Mouse (Mus musculus) limb, embryonic 13.5 days (tissue): ENCODE results near the gene Dtl. TPM values are rescaled to one million over a fixed set of nuclear protein-coding genes. Genes with fewer than 3 reads are reported as not detected.

Experiments
- ATAC-seq: fragments of 200-750 bp; cut with Nextera tagmentation; 2 replicates; pipeline ENCODE4 v1.8.0; 2017; ENCODE audit warnings: low read depth, moderate number of reproducible peaks, moderate TSS enrichment; ENCODE audit not compliant: low FRiP score
- H3K27ac ChIP-seq: fragments of 300-500 bp; sonication (generic); 2 replicates; pipeline ENCODE4 v1.5.1; 2015; ENCODE audit warnings: inconsistent platforms, mild to moderate bottlenecking, moderate library complexity
- H3K27me3 ChIP-seq: fragments of 300-500 bp; sonication (generic); 2 replicates; pipeline ENCODE4 v1.6.1; 2015; ENCODE audit warnings: mild to moderate bottlenecking, inconsistent platforms
- H3K36me3 ChIP-seq: fragments of 300-500 bp; sonication (generic); 2 replicates; pipeline ENCODE4 v1.6.1; 2015; ENCODE audit warnings: inconsistent platforms, mild to moderate bottlenecking, moderate library complexity
- H3K4me1 ChIP-seq: fragments of 300-500 bp; sonication (generic); 2 replicates; pipeline ENCODE4 v1.6.1; 2015; ENCODE audit warnings: inconsistent platforms
- H3K4me2 ChIP-seq: fragments of 300-500 bp; sonication (generic); replicated peaks from 2 replicates; pipeline ENCODE4 v1.6.1; 2015; ENCODE audit warnings: inconsistent platforms, mild to moderate bottlenecking, moderate library complexity
- H3K4me3 ChIP-seq: fragments of 300-500 bp; sonication (generic); 2 replicates; pipeline ENCODE4 v1.5.1; 2015; ENCODE audit warnings: moderate library complexity, mild to moderate bottlenecking, inconsistent platforms
- H3K9ac ChIP-seq: fragments of 300-500 bp; sonication (generic); 2 replicates; pipeline ENCODE4 v1.6.1; 2015; ENCODE audit warnings: mild to moderate bottlenecking, inconsistent platforms
- H3K9me3 ChIP-seq: fragments of 300-500 bp; sonication (generic); 2 replicates; pipeline ENCODE4 v1.6.1; 2016; ENCODE audit warnings: inconsistent platforms
- WGBS: fragments of 180-500 bp; shearing (Covaris S2); methylation state at CpG from one replicate; pipeline ENCODE4 v1.1.7; 2015; 5-methylcytosine and 5-hydroxymethylcytosine counted together
- polyA plus RNA-seq: library from polyadenylated mRNA; unstranded; fragments of >200 nt; fragmentation: Nextera tagmentation; extraction: Ambion mirVana; gene quantifications from 2 replicates; pipeline ENCODE4 v1.2.1, GENCODE M21; 2015

Gene Dtl
- polyA plus RNA-seq, 1 experiment from 2014 or later, result 68.1 TPM

- Histone ChIP-seq H3K27me3 (no peaks in the 10 kb centered on the region), H3K27ac (no peak overlapping the region), H3K9ac (no peak overlapping the region), H3K4me2 (no peak overlapping the region), H3K9me3 (no peaks in the 10 kb centered on the region), H3K36me3 (peaks cover 92% of the 10 kb centered on the region), H3K4me1 (no peaks in the 10 kb centered on the region), H3K4me3 (no peak overlapping the region)
- ATAC-seq, result no peak
- WGBS, result 92% methylated on average over 6 of the region's 6 CpGs
These were observed 33.7 kb upstream of the Dtl start for GRCm38 (mm10) chr1:191609051-191609450.

GRCm38 (mm10) chr1:191604690-191605089, 29.3 kb upstream of the Dtl start:
- H3K9me3 ChIP-seq, result no peaks in the 10 kb centered on the region
- no peak overlapping the region for H3K4me2 ChIP-seq
- WGBS, result 84% methylated on average over 3 of the region's 3 CpGs
- H3K4me1 ChIP-seq, result no peaks in the 10 kb centered on the region
- no peak overlapping the region for H3K9ac ChIP-seq
- no peak for ATAC-seq
- no peaks in the 10 kb centered on the region for H3K27me3 ChIP-seq
- H3K27ac ChIP-seq, result no peak overlapping the region
- peaks cover 84% of the 10 kb centered on the region for H3K36me3 ChIP-seq
- H3K4me3 ChIP-seq, result no peak overlapping the region

DNA sequence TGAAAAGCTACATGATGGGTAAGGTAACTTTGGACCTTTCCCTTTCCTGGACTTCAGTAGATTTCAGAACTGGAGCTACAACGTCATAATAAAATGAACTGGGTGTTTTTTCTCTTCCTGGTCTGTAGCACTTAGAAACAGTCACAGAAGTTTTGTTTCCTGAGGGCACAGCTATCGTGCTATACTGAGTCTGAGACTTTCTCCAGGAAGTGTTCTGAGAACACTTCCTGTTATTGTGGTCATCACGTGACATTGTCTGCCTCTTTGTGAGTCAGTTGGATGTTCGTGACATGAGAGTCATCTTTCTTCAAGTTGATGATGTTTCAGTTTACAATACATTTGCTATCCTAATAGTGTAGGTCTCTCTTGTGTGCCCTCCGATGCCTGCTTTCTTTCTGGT, 23.9 kb upstream of the Dtl start:
- H3K9ac ChIP-seq, result no peak overlapping the region
- H3K4me3 ChIP-seq, result no peak overlapping the region
- WGBS, result 81% methylated on average over 5 of the region's 5 CpGs
- ATAC-seq, result no peak
- H3K9me3 ChIP-seq, result no peaks in the 10 kb centered on the region
- H3K27ac ChIP-seq, result no peak overlapping the region
- H3K36me3 ChIP-seq, result peaks cover 80% of the 10 kb centered on the region
- H3K4me2 ChIP-seq, result no peak overlapping the region
- H3K27me3 ChIP-seq, result no peaks in the 10 kb centered on the region
- H3K4me1 ChIP-seq, result no peaks in the 10 kb centered on the region

GRCm38 (mm10) chr1:191596076-191596475, 20.7 kb upstream of the Dtl start:
- ATAC-seq, result no peak
- WGBS, result 95% methylated on average over 8 of the region's 8 CpGs

DNA sequence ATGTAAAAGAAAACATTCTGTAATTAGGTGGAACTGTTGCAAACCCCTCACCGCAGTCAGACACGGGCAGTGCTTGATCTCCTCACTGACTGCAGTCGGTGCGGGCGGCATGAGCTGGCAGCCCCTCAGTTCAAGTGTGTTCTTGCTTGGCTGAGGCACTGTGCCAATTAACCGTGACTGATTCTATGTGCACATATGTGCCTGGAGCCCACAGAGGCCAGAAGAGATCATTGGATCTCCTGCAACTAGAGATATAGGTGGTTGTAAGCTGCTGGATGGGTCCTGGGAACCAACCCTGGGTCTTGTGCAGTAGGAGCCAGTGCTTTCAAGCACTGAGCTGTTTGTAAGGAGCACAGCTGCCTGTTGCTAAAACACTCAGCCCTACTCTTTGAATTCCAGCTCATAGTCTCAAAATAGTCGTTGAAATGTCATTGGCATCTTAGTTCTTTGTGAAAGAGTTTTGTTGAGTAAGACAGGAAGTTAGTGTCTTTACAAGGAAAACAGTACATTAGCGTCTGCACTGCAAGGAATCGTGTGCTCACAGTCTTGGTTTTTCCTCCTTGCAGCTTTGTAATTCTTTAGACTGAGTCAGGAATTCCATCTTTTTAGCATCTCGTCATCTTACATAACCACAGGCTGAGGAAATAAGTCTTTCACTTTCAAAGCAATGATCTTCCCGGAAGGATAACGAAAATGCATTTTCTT, 16.8 kb upstream of the Dtl start:
- Histone ChIP-seq H3K27me3 (no peaks in the 10 kb centered on the region), H3K4me1 (no peaks in the 10 kb centered on the region), H3K4me2 (no peak overlapping the region), H3K27ac (no peak overlapping the region), H3K9ac (no peak overlapping the region), H3K36me3 (peaks cover 83% of the 10 kb centered on the region), H3K9me3 (no peaks in the 10 kb centered on the region), H3K4me3 (no peak overlapping the region)
- no peak for ATAC-seq
- 88% methylated on average over 12 of the region's 12 CpGs for WGBS

More at GRCm38 (mm10) chr1:191596076-191596475, 20.7 kb upstream of the Dtl start:
- no peaks in the 10 kb centered on the region for H3K9me3 ChIP-seq
- H3K4me1 ChIP-seq, result no peaks in the 10 kb centered on the region
- H3K9ac ChIP-seq, result no peak overlapping the region
- no peaks in the 10 kb centered on the region for H3K27me3 ChIP-seq
- H3K4me2 ChIP-seq, result no peak overlapping the region
- H3K36me3 ChIP-seq, result peaks cover 80% of the 10 kb centered on the region
- H3K4me3 ChIP-seq, result no peak overlapping the region
- no peak overlapping the region for H3K27ac ChIP-seq

- H3K4me3 ChIP-seq, result no peak overlapping the region
- ATAC-seq, result no peak
- H3K4me1 ChIP-seq, result no peaks in the 10 kb centered on the region
- no peak overlapping the region for H3K4me2 ChIP-seq
- H3K9ac ChIP-seq, result no peak overlapping the region
- H3K27me3 ChIP-seq, result no peaks in the 10 kb centered on the region
- H3K9me3 ChIP-seq, result no peaks in the 10 kb centered on the region
- H3K36me3 ChIP-seq, result peaks cover 83% of the 10 kb centered on the region
- WGBS, result 90% methylated on average over 2 of the region's 2 CpGs
- H3K27ac ChIP-seq, result no peak overlapping the region
These were observed 13.4 kb upstream of the Dtl start for GRCm38 (mm10) chr1:191588749-191589148.

- ATAC-seq, result no peak
- H3K36me3 ChIP-seq, result peaks cover 82% of the 10 kb centered on the region
These were observed 11.7 kb upstream of the Dtl start for GRCm38 (mm10) chr1:191587062-191587461.

GRCm38 (mm10) chr1:191585704-191586103, 10.4 kb upstream of the Dtl start:
- Histone ChIP-seq H3K9ac (no peak overlapping the region), H3K9me3 (no peaks in the 10 kb centered on the region), H3K36me3 (peaks cover 78% of the 10 kb centered on the region), H3K27ac (no peak overlapping the region), H3K27me3 (no peaks in the 10 kb centered on the region), H3K4me1 (no peaks in the 10 kb centered on the region), H3K4me3 (no peak overlapping the region), H3K4me2 (no peak overlapping the region)
- 85% methylated on average over 2 of the region's 2 CpGs for WGBS
- no peak for ATAC-seq

More at GRCm38 (mm10) chr1:191587062-191587461, 11.7 kb upstream of the Dtl start:
- Histone ChIP-seq H3K9me3 (no peaks in the 10 kb centered on the region), H3K27ac (no peak overlapping the region), H3K4me3 (no peak overlapping the region), H3K27me3 (no peaks in the 10 kb centered on the region), H3K4me1 (no peaks in the 10 kb centered on the region), H3K4me2 (no peak overlapping the region), H3K9ac (no peak overlapping the region)
- WGBS, result 95% methylated on average over 3 of the region's 3 CpGs

- WGBS, result 90% methylated on average over 4 of the region's 4 CpGs
- Histone ChIP-seq H3K27me3 (no peaks in the 10 kb centered on the region), H3K4me2 (no peak overlapping the region), H3K4me1 (no peaks in the 10 kb centered on the region), H3K36me3 (peaks cover 77% of the 10 kb centered on the region), H3K4me3 (no peak overlapping the region), H3K9ac (no peak overlapping the region), H3K27ac (no peak overlapping the region), H3K9me3 (peaks cover 5% of the 10 kb centered on the region; the same call in 1 of the 2 replicates)
- no peak for ATAC-seq
These were observed 9.1 kb upstream of the Dtl start for GRCm38 (mm10) chr1:191584483-191584882.

DNA sequence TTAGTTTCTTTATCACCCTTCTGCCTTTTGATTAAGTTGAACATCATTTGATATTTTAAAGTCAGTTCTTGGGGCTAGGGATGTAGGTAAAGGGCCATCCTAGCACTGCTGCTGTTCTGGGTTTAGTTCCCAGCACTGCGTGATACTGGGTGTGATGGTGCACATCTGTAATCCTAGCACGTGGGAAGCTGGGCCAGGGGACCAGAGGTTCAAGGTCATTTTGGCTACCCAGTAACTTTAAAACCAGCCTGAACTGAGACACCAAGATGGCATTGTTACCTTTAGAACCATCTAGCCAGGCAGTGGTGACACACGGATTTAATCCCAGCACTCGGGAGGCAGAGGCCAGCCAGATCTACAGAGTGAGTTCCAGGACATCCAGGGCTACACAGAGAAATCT, 8.5 kb upstream of the Dtl start:
- Histone ChIP-seq H3K4me2 (no peak overlapping the region), H3K9ac (no peak overlapping the region), H3K27me3 (no peaks in the 10 kb centered on the region), H3K36me3 (peaks cover 72% of the 10 kb centered on the region), H3K4me1 (no peaks in the 10 kb centered on the region), H3K27ac (no peak overlapping the region), H3K9me3 (peaks cover 5% of the 10 kb centered on the region; the same call in 1 of the 2 replicates), H3K4me3 (no peak overlapping the region)
- no peak for ATAC-seq
- 91% methylated on average over 4 of the region's 4 CpGs for WGBS

- 93% methylated on average over 4 of the region's 4 CpGs for WGBS
- H3K4me1 ChIP-seq, result peaks cover 16% of the 10 kb centered on the region
- no peaks in the 10 kb centered on the region for H3K27me3 ChIP-seq
- H3K9ac ChIP-seq, result no peak overlapping the region
- H3K9me3 ChIP-seq, result peaks cover 5% of the 10 kb centered on the region; the same call in 1 of the 2 replicates
- no peak overlapping the region for H3K4me2 ChIP-seq
- no peak for ATAC-seq
- H3K4me3 ChIP-seq, result no peak overlapping the region
- H3K27ac ChIP-seq, result no peak overlapping the region
- peaks cover 56% of the 10 kb centered on the region for H3K36me3 ChIP-seq
These were observed 6.3 kb upstream of the Dtl start for GRCm38 (mm10) chr1:191581641-191582040.

DNA sequence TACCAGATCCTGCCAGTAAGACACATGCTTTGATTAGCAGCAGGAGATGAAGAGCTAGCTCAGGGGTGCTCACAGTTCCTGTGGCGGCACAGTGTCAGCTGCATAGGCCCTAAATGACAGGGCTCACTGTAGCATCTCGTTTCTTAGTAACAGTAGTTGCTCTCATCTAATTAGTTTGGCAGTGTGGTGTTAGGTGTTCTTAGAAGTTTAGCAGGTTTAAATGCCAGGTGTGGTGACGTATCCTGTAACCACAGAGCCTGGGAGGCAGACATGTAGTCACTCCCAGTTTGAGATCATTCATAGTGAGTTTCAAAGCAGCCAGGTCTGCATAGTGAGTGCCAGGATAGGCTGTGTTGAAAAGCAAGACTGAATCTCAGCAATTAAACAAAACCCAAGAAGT, 4.2 kb upstream of the Dtl start:
- no peak overlapping the region for H3K9ac ChIP-seq
- H3K9me3 ChIP-seq, result peaks cover 5% of the 10 kb centered on the region; the same call in 1 of the 2 replicates
- 86% methylated on average over 3 of the region's 3 CpGs for WGBS
- H3K36me3 ChIP-seq, result peaks cover 40% of the 10 kb centered on the region
- no peak overlapping the region for H3K27ac ChIP-seq
- peaks cover 21% of the 10 kb centered on the region for H3K4me1 ChIP-seq
- no peaks in the 10 kb centered on the region for H3K27me3 ChIP-seq
- H3K4me3 ChIP-seq, result no peak overlapping the region
- ATAC-seq, result no peak
- H3K4me2 ChIP-seq, result no peak overlapping the region
